Mouse (Mus musculus): ENCODE measurements at regions not wholly inside any gene's neighbourhood (a gene's known extent, or its start where the extent isn't known, plus 50 kb on each side); places are given as distances from the start of the nearest gene placed in this dataset.

- TF ChIP-seq CTCF (IDR thresholded peaks at IDR 0.05; ENCODE audit: control insufficient read depth, insufficient read depth, insufficient replicate concordance, low read depth, low read length) (no peak), POLR2A (IDR thresholded peaks at IDR 0.05; ENCODE audit: control insufficient read depth, low read depth, low read length) (no peak)
Observed at GRCm38 (mm10) chr5:101558279-101558987, 106.4 kb downstream of the Nkx6-1 start.
